Comparison of ENCODE assay signal across 11 mouse cellular contexts in genomic region chr11:99111155-99111554, GRCm38 (mm10). TPM values are rescaled to one million over a fixed set of nuclear protein-coding genes. Genes with fewer than 3 reads are reported as not detected.
A peak's percentile ranks its signal among the peaks of the same experiment; 100 is the strongest.
DNase-seq lines count a peak whose midpoint lies in the region; ATAC-seq and TF ChIP-seq lines count a peak whose summit lies in the region.
"Had no signal": no experiment of that assay in that cellular context is flagged by ENCODE, and none has a peak within 500 bp of the region (broad histone marks: within the 10 kb centered on the region; RNA-seq: fewer than 3 reads in every experiment).

No protein-coding gene starts in this region.

- WGBS in forebrain, postnatal 0 days: 64% methylated on average over 11 of the region's 11 CpGs
- WGBS in forebrain, embryonic 13.5 days: 67% methylated on average over 11 of the region's 11 CpGs
- WGBS in neural tube, embryonic 15.5 days: 56% methylated on average over 11 of the region's 11 CpGs

- no peaks in the 10 kb centered on the region for H3K36me3 ChIP-seq in forebrain, postnatal 0 days (ENCODE audit: insufficient read depth)
- no peaks in the 10 kb centered on the region for H3K36me3 ChIP-seq in forebrain, embryonic 13.5 days (ENCODE audit: poor library complexity, severe bottlenecking)
- H3K36me3 ChIP-seq in neural tube, embryonic 15.5 days: no peaks in the 10 kb centered on the region

- no peak for TF ChIP-seq CTCF in forebrain, postnatal 0 days (IDR thresholded peaks at IDR 0.05; ENCODE audit: low read depth)

- DNase-seq in forebrain, postnatal 0 days: peak; percentile 49
- peak; percentile 93 for DNase-seq in brain, adult 2 months (ENCODE audit: low read depth, low spot score)
- peak; percentile 36 to 69 for DNase-seq in layer of hippocampus, postnatal 14 days (ENCODE audit: low spot score in 2 of 2)
- DNase-seq in right cerebral cortex, postnatal 25 days: peak; percentile 79
- no peak for DNase-seq in heart, adult 11 months
- no peak for DNase-seq in adrenal gland, adult 8-10 months
- DNase-seq: kidney, postnatal 25 days; lung, postnatal 36 days had no signal

- no peak overlapping the region for H3K4me2 ChIP-seq in forebrain, postnatal 0 days (ENCODE audit: low read depth)
- H3K4me2 ChIP-seq in forebrain, embryonic 13.5 days: no peak overlapping the region
- H3K4me2 ChIP-seq in neural tube, embryonic 15.5 days: no peak overlapping the region
- H3K4me2 ChIP-seq: heart, embryonic 11.5 days had no signal

- H3K9me3 ChIP-seq in forebrain, postnatal 0 days (ENCODE audit: low read length): no peaks in the 10 kb centered on the region
- no peaks in the 10 kb centered on the region for H3K9me3 ChIP-seq in forebrain, embryonic 13.5 days (replicated peaks)
- no peaks in the 10 kb centered on the region for H3K9me3 ChIP-seq in neural tube, embryonic 15.5 days (replicated peaks)

- no peaks in the 10 kb centered on the region for H3K4me1 ChIP-seq in forebrain, postnatal 0 days (ENCODE audit: insufficient read depth)
- peaks cover 7% of the 10 kb centered on the region for H3K4me1 ChIP-seq in forebrain, embryonic 13.5 days
- peaks cover 12% of the 10 kb centered on the region for H3K4me1 ChIP-seq in neural tube, embryonic 15.5 days

- H3K27me3 ChIP-seq in forebrain, postnatal 0 days (ENCODE audit: insufficient read depth, low read length): no peaks in the 10 kb centered on the region
- no peaks in the 10 kb centered on the region for H3K27me3 ChIP-seq in forebrain, embryonic 13.5 days
- no peaks in the 10 kb centered on the region for H3K27me3 ChIP-seq in neural tube, embryonic 15.5 days (replicated peaks)

- no peak overlapping the region for H3K4me3 ChIP-seq in forebrain, postnatal 0 days (ENCODE audit: low read depth, low read length)
- H3K4me3 ChIP-seq in forebrain, embryonic 13.5 days: no peak overlapping the region
- no peak overlapping the region for H3K4me3 ChIP-seq in neural tube, embryonic 15.5 days (replicated peaks)

- peak; percentile 55 for ATAC-seq in forebrain, postnatal 0 days
- no peak for ATAC-seq in forebrain, embryonic 13.5 days
- ATAC-seq in neural tube, embryonic 15.5 days (ENCODE audit: low FRiP score): no peak

- H3K27ac ChIP-seq in forebrain, postnatal 0 days (ENCODE audit: low read depth, low read length): no peak overlapping the region
- H3K27ac ChIP-seq in forebrain, embryonic 13.5 days: no peak overlapping the region
- H3K27ac ChIP-seq in neural tube, embryonic 15.5 days (replicated peaks): no peak overlapping the region

- no peak overlapping the region for H3K9ac ChIP-seq in forebrain, postnatal 0 days
- no peak overlapping the region for H3K9ac ChIP-seq in forebrain, embryonic 13.5 days
- H3K9ac ChIP-seq in neural tube, embryonic 15.5 days (replicated peaks): no peak overlapping the region

RNA-seq across cellular contexts. Expression of gene Tns4, which starts 22.0 kb away (rescaled TPM):
- 0.48 TPM in 1 of 2 replicates, not detected in the other for total RNA-seq in forebrain, postnatal 0 days (2014; rRNA removed)
- 0.29 TPM in 1 of 2 replicates, not detected in the other for polyA plus RNA-seq in forebrain, postnatal 0 days (2015; fragmentation: Nextera tagmentation; extraction: Ambion mirVana)
- not detected in 2 replicates for polyA plus RNA-seq in forebrain, embryonic 13.5 days (2015; fragmentation: Nextera tagmentation; extraction: Ambion mirVana)
- under 1 TPM; 0.09 to 0.21 TPM for total RNA-seq in layer of hippocampus, postnatal 14 days (2021)
- 0.09 and 0.22 TPM in 2 replicates for polyA plus RNA-seq in neural tube, embryonic 15.5 days (2015; fragmentation: Nextera tagmentation; extraction: Ambion mirVana)
- 1 to 10 TPM in 1 of 4 experiments, under 1 TPM in 3; 0.28 to 1.3 (median 0.31) TPM for total RNA-seq in adrenal gland, adult 8-10 months (2022)

RNA-seq across cellular contexts. Expression of gene Ccr7, which starts 43.7 kb away (rescaled TPM):
- 0.38 TPM in 1 of 2 replicates, not detected in the other for total RNA-seq in forebrain, postnatal 0 days (2014; rRNA removed)
- polyA plus RNA-seq in forebrain, postnatal 0 days (2015; fragmentation: Nextera tagmentation; extraction: Ambion mirVana): 0.06 and 0.17 TPM in 2 replicates
- polyA plus RNA-seq in forebrain, embryonic 13.5 days (2015; fragmentation: Nextera tagmentation; extraction: Ambion mirVana): 0.14 TPM in 1 of 2 replicates, not detected in the other
- total RNA-seq in layer of hippocampus, postnatal 14 days (2021): not detected
- 0.52 TPM in 1 of 2 replicates, not detected in the other for polyA plus RNA-seq in neural tube, embryonic 15.5 days (2015; fragmentation: Nextera tagmentation; extraction: Ambion mirVana)
- total RNA-seq in adrenal gland, adult 8-10 months (2022): under 1 TPM; 0.12 to 0.24 (median 0.16) TPM

Comparison
In these comparisons a context has a peak if more than half of its experiments do, and no peak if none do; other contexts are left out.
1. DNase-seq: peak in forebrain, postnatal 0 days (single experiment), brain, adult 2 months (single experiment), layer of hippocampus, postnatal 14 days (2 of 2) and right cerebral cortex, postnatal 25 days (single experiment); none in heart, adult 11 months (single experiment) and adrenal gland, adult 8-10 months (single experiment).